Mouse (Mus musculus): Measurements from ENCODE around the gene BC005537. TPM values are rescaled to one million over a fixed set of nuclear protein-coding genes. Genes with fewer than 3 reads are reported as not detected.

The BC005537 gene
- total RNA-seq (2023): 100 to 1,000 TPM; 171 to 185 TPM

GRCm38 (mm10) chr13:24801308-24801921 is at the start of gene BC005537:
Gene BC005537, plus strand, starts transcription at chr13:24801657.

GRCm38 (mm10) chr13:24761403-24762227 is 39.8 kb upstream of the BC005537 start, which contains the start of gene Gmnn:
Gene Gmnn, minus strand, starts transcription at chr13:24761923.

DNA sequence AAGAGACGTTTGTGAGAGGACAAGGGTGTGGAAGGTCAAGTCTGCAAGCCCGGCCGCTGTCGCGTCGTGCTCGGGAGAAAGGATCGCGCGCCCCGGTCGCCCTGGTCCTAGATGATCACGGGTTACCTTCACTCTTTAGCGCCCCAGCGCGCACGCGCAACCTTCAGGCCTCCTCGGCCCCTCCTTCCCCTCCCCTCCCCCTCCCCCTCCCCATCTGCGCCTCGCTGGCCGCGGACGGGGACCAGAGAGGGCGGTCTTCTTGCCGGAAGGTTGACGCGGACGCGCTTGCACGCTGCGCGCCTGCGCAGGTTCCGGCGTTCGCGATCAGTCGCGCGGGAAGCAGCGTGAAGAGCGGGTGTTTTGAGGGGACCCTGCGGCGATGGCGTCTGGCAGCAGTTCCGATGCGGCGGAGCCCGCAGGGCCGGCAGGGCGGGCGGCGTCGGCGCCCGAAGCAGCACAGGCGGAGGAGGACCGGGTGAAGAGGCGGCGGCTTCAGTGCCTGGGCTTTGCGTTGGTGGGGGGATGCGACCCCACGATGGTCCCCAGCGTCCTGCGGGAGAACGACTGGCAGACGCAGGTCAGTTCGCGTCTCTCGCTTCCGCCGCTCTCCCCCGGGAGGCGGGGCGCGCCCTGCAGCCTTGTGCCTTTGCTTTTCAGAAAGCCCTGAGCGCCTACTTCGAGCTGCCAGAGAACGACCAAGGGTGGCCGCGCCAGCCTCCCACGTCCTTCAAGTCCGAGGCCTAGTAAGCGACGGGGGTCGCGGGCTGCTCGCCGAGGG is 30.1 kb downstream of the BC005537 start, which contains the start of the genes Acot13 and Tdp2:
Acot13 (minus strand) TSS at position 188 of the 778 bp plus-strand sequence.
Tdp2 (plus strand) TSS at position 327 of the 778 bp plus-strand sequence.

GRCm38 (mm10) chr13:24844983-24845955 is 43.8 kb downstream of the BC005537 start, which contains the start of gene D130043K22Rik:
Gene D130043K22Rik, plus strand, starts transcription at chr13:24845135.

Other genes starting within 250 kb of the BC005537 start
- 100 to 1,000 TPM; 682 to 739 TPM for gene Ripor2, start 219.5 kb upstream of the BC005537 start, total RNA-seq (2023)
- gene Armh2, start 60.4 kb upstream of the BC005537 start, total RNA-seq (2023): 1 to 10 TPM; 3.1 to 4.4 TPM
- gene Gmnn, start 39.7 kb upstream of the BC005537 start, total RNA-seq (2023): 10 to 100 TPM in 1 of 2 experiments, 1 to 10 TPM in 1; 7.8 to 10.7 TPM
- 10 to 100 TPM; 20.7 to 21.5 TPM for gene Acot13, start 29.9 kb downstream of the BC005537 start, total RNA-seq (2023)
- gene Tdp2, start 30.0 kb downstream of the BC005537 start, total RNA-seq (2023): 10 to 100 TPM; 68.7 to 86.6 TPM
- under 1 TPM in 1 of 2 experiments, not detected in 1; 0.61 TPM for gene D130043K22Rik, start 43.5 kb downstream of the BC005537 start, total RNA-seq (2023)
- 1 to 10 TPM; 1.2 to 2.0 TPM for gene Aldh5a1, start 136.0 kb downstream of the BC005537 start, total RNA-seq (2023)
- under 1 TPM; 0.09 to 0.18 TPM for gene Gpld1, start 141.5 kb downstream of the BC005537 start, total RNA-seq (2023)
- gene Mrs2, start 218.7 kb downstream of the BC005537 start, total RNA-seq (2023): 10 to 100 TPM; 42.4 to 45.4 TPM